Mouse (Mus musculus) ES-Bruce4 (cell line): Measurements from ENCODE around the gene Kif1c. TPM values are rescaled to one million over a fixed set of nuclear protein-coding genes. Genes with fewer than 3 reads are reported as not detected.

Experiments used
- H3K27ac ChIP-seq: 2 replicates; pipeline ENCODE4 v1.5.1; 2012; ENCODE audit warnings: low read length, inconsistent platforms; ENCODE audit not compliant: insufficient read depth
- H3K27me3 ChIP-seq: 2 replicates; pipeline ENCODE4 v1.6.1; 2012; ENCODE audit warnings: mild to moderate bottlenecking, low read length, inconsistent platforms; ENCODE audit not compliant: control insufficient read depth, poor library complexity, insufficient read depth, severe bottlenecking
- H3K36me3 ChIP-seq: 2 replicates; pipeline ENCODE4 v1.6.1; 2012; ENCODE audit warnings: inconsistent platforms, mild to moderate bottlenecking, low read length, moderate library complexity; ENCODE audit not compliant: control insufficient read depth, poor library complexity, insufficient read depth, severe bottlenecking
- H3K4me1 ChIP-seq: one replicate; pipeline ENCODE4 v1.8.1; 2011; ENCODE audit warnings: low read length; ENCODE audit not compliant: control insufficient read depth, insufficient read depth
- H3K4me3 ChIP-seq: 2 replicates; pipeline ENCODE4 v1.5.1; 2011; ENCODE audit warnings: low read depth, mild to moderate bottlenecking, low read length
- H3K9ac ChIP-seq: 2 replicates; pipeline ENCODE4 v1.6.1; 2012; ENCODE audit warnings: low read depth, mild to moderate bottlenecking, inconsistent platforms; ENCODE audit not compliant: poor library complexity, severe bottlenecking
- H3K9me3 ChIP-seq: replicated peaks from 2 replicates; pipeline ENCODE4 v1.6.1; 2012; ENCODE audit warnings: mild to moderate bottlenecking, low read length, inconsistent platforms; ENCODE audit not compliant: control insufficient read depth, poor library complexity, insufficient read depth, severe bottlenecking
- CTCF ChIP-seq: IDR thresholded peaks from one replicate; pipeline ENCODE4 v1.8.1; 2011; ENCODE audit warnings: low read depth, low read length
- EP300 ChIP-seq: IDR thresholded peaks from 2 replicates; pipeline ENCODE4 v1.6.1; 2011; ENCODE audit warnings: low read depth, low read length; ENCODE audit not compliant: insufficient read depth
- POLR2A ChIP-seq: IDR thresholded peaks from one replicate; pipeline ENCODE4 v1.8.1; 2011; ENCODE audit warnings: low read length; ENCODE audit not compliant: insufficient read depth
- polyA plus RNA-seq: library from polyadenylated mRNA; stranded (reverse); fragments of >200 nt; gene quantifications from 2 replicates; pipeline ENCODE4 v1.2.4, GENCODE M21; 2011; ENCODE audit warnings: low read depth; ENCODE audit not compliant: missing spikeins, insufficient read depth, insufficient read length

Gene Kif1c
- polyA plus RNA-seq, 1 experiment, result 42.2 TPM

GRCm38 (mm10) chr11:70663957-70664356 lies 36.4 kb upstream of the Kif1c start:
- peaks cover 45% of the 10 kb centered on the region for H3K36me3 ChIP-seq
- no peaks in the 10 kb centered on the region for H3K4me1 ChIP-seq
- TF ChIP-seq POLR2A (no peak), CTCF (no peak)
- H3K27ac ChIP-seq, result no peak overlapping the region
- no peak overlapping the region for H3K4me3 ChIP-seq
- H3K9ac ChIP-seq, result no peak overlapping the region
- H3K9me3 ChIP-seq, result no peaks in the 10 kb centered on the region
- H3K27me3 ChIP-seq, result no peaks in the 10 kb centered on the region

DNA sequence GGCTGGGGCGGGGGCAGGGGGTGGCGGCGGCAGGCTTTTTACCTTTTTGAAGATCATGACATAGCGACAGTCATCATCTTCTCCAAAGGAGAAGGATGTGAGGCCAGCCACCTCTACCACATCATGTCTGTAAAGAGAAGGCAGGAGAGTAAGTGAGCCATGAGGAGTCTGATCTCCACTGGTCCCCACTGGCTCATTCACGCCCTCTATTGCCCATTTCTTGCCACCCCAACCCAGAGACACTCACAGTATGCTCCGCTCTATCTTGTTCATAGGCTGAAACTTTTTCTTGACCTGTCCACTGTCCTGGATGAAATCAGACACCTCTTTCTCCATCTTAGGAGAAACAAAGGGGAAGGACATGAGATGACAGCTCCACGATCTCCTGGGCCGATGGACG lies 35.6 kb upstream of the Kif1c start:
- peaks cover 45% of the 10 kb centered on the region for H3K36me3 ChIP-seq
- no peak overlapping the region for H3K9ac ChIP-seq
- no peaks in the 10 kb centered on the region for H3K27me3 ChIP-seq
- no peak overlapping the region for H3K27ac ChIP-seq
- no peaks in the 10 kb centered on the region for H3K4me1 ChIP-seq
- no peaks in the 10 kb centered on the region for H3K9me3 ChIP-seq
- H3K4me3 ChIP-seq, result no peak overlapping the region
- TF ChIP-seq EP300 (no peak), CTCF (peak; percentile 22), POLR2A (no peak)

DNA sequence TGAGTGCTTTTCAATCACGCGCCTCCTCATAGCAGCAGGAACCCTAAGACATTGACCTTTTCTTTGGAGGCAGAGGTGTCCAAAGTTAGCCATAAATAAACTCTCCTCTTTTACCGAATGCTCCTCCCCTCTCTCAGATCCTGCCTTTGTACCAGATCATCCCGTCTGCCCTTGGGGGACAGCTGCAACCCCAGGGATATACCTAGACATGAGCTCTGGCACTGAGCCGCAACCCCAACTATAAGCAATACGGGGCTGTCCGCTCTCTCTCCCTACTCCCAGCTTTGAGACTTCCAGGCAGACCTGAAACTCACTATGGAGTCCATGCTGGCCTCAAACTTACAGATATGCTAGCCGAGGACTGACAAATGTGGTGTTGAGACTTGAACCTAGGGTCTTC lies 33.7 kb upstream of the Kif1c start:
- Histone ChIP-seq H3K27me3 (no peaks in the 10 kb centered on the region), H3K27ac (no peak overlapping the region), H3K9ac (0 out of 2 replicates have a peak overlapping the region, but pooled peaks have one; percentile 20), H3K4me1 (peaks cover 2% of the 10 kb centered on the region), H3K9me3 (no peaks in the 10 kb centered on the region), H3K4me3 (no peak overlapping the region), H3K36me3 (peaks cover 45% of the 10 kb centered on the region)
- TF ChIP-seq EP300 (no peak), CTCF (no peak), POLR2A (no peak)

GRCm38 (mm10) chr11:70667271-70668150 lies 32.8 kb upstream of the Kif1c start:
- peak overlapping the region; percentile 28; the same call in 1 of the 2 replicates for H3K27ac ChIP-seq
- peaks cover 38% of the 10 kb centered on the region for H3K36me3 ChIP-seq
- H3K9me3 ChIP-seq, result no peaks in the 10 kb centered on the region
- H3K27me3 ChIP-seq, result no peaks in the 10 kb centered on the region
- H3K9ac ChIP-seq, result peak overlapping the region; percentile 84
- peak overlapping the region; percentile 12; the same call in 1 of the 2 replicates for H3K4me3 ChIP-seq
- TF ChIP-seq CTCF (no peak), POLR2A (no peak), EP300 (no peak)
- peaks cover 2% of the 10 kb centered on the region for H3K4me1 ChIP-seq

DNA sequence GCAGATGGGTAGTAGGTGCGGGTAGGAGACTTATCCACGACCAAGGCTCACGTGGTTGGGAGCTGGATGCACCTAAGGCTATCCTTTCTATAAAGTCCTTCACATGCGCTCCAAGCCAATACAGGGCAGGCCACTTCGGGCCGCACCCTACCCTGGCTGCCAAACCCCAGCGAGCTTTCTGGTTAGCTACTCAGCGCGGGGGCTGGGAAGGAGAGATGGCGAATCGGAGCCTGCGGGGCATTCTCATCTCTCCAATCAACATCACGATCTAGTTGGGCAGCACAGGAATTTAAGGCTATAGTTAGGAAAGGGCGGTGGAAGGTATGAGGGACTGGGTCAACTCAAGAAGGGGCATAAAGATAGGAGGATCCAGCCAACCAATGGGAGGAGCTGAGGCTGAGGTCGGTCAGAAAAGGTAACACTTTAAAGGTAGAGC lies 32.0 kb upstream of the Kif1c start:
- Histone ChIP-seq H3K4me3 (peak overlapping the region; percentile 91), H3K4me1 (peaks cover 2% of the 10 kb centered on the region), H3K27me3 (no peaks in the 10 kb centered on the region), H3K36me3 (peaks cover 31% of the 10 kb centered on the region), H3K27ac (peak overlapping the region; percentile 79), H3K9ac (peak overlapping the region; percentile 84), H3K9me3 (no peaks in the 10 kb centered on the region)
- TF ChIP-seq POLR2A, result no peak
- TF ChIP-seq EP300, result no peak
- TF ChIP-seq CTCF, result no peak

DNA sequence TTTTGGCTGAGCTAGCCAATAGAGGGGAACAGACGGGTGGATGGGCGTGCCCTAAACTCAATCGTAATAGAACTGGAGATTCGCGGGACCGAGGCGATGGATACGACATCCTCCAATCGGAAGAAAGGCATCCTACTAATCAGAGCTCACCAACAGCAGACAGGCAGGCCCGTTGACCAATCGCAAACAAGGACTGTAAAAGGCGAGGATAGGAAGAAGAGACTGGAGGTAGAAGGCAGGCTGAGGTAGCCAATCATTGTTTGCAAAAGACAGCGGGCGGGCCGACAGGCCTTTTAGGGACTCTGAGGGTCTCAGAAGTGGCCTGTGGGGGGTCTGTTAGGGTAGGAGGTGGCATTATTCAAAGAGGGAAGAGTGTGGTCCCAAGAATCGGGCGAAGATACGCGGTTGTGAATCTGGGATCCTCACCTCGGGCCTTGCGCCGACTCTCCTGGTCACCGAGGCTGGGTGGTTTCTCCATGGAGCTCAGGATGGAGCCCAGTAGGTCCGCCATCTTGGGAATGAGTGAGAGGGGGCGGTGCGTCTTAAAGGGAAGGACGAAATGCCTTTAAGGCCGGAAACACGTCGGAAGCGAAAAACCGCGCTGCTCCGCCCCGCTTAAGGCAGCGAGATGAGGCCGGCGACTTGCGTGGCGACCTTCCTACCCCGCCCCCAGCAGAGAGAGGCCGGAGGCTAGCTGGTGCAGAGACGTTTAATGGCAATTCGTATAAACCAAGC lies 31.4 kb upstream of the Kif1c start, which contains the start of gene Spag7:
TSS of gene Spag7 (minus strand) at position 646 of the 735 bp plus-strand sequence.
- Histone ChIP-seq H3K9me3 (no peaks in the 10 kb centered on the region), H3K4me1 (peaks cover 2% of the 10 kb centered on the region), H3K27ac (peak within 1 kb of the TSS; percentile 94), H3K4me3 (peak within 1 kb of the TSS; percentile 95), H3K9ac (peak within 1 kb of the TSS; percentile 84), H3K36me3 (peaks cover 25% of the 10 kb centered on the region), H3K27me3 (no peaks in the 10 kb centered on the region)
- no peak for TF ChIP-seq POLR2A
- TF ChIP-seq CTCF, result no peak
